Mouse (Mus musculus): ENCODE results near the gene Stra6l. TPM values are rescaled to one million over a fixed set of nuclear protein-coding genes. Genes with fewer than 3 reads are reported as not detected.

Stra6l gene
- polyA plus RNA-seq, 1 experiment from 2014 or later: 0.05 TPM

DNA sequence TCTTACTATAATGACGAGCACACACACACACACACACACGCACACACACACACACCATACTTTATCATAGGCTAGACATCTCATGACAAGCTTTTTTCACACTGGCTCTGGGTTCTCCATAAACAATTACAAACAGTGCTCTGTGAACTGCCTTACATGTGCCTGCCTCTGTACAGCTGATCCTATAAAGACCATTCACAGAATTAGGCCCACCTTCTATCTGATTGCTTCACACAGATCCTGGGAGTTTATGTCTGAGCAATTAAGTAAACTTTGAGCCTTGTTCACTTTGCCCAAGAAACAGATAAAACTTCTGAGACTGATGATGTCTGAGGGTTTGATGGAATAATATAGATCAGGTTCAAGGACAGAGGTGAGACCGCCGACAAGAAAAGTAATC is 63.4 kb downstream of the Stra6l start:
- Histone ChIP-seq H3K9ac (ENCODE audit: low read length) (no peak overlapping the region), H3K4me2 (replicated peaks; ENCODE audit: low read depth) (no peak overlapping the region), H3K27ac (replicated peaks) (no peak overlapping the region), H3K27me3 (ENCODE audit: control insufficient read depth, insufficient read depth, low read length) (no peaks in the 10 kb centered on the region), H3K9me3 (ENCODE audit: control insufficient read depth, low read length) (no peaks in the 10 kb centered on the region), H3K4me3 (ENCODE audit: low read depth, low read length) (no peak overlapping the region), H3K36me3 (ENCODE audit: control insufficient read depth, insufficient read depth, low read length) (no peaks in the 10 kb centered on the region), H3K4me1 (replicated peaks; ENCODE audit: control insufficient read depth, insufficient read depth) (no peaks in the 10 kb centered on the region)
- DNase-seq (ENCODE audit: low spot score) (no peak), ATAC-seq (ENCODE audit: low FRiP score, low TSS enrichment) (no peak)
- 73% methylated on average over 4 of the region's 4 CpGs for WGBS
- TF ChIP-seq EP300 (optimal IDR thresholded peaks at IDR 0.05) (no peak), CTCF (IDR thresholded peaks at IDR 0.05; ENCODE audit: low read depth) (no peak)

DNA sequence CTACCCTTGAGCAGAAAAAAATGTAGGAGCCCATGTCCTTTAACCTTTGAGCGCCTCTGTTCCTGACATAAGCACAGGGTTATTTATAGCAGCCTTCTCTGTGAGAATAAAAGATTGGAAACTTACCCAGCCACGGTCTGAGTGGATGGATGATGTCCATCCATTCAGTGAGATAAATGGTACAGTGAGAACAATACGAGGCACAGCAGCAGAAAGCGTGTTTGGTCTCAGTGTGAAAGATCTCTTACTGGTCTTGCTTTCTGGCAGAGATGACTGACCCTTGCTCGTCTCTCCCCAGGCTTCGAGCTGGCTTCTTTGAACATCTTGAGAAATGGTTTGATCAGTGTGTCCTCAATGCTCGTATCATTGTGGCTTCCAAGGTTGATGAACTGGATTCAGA is 68.6 kb downstream of the Stra6l start:
- H3K4me2 ChIP-seq (replicated peaks; ENCODE audit: low read depth): no peak overlapping the region
- no peaks in the 10 kb centered on the region for H3K27me3 ChIP-seq (ENCODE audit: control insufficient read depth, insufficient read depth, low read length)
- WGBS: 70% methylated on average over 7 of the region's 7 CpGs
- H3K9ac ChIP-seq (ENCODE audit: low read length): no peak overlapping the region
- no peaks in the 10 kb centered on the region for H3K9me3 ChIP-seq (ENCODE audit: control insufficient read depth, low read length)
- ATAC-seq (ENCODE audit: low FRiP score, low TSS enrichment): no peak
- no peak for DNase-seq (ENCODE audit: low spot score)
- H3K36me3 ChIP-seq (ENCODE audit: control insufficient read depth, insufficient read depth, low read length): no peaks in the 10 kb centered on the region
- H3K4me1 ChIP-seq (replicated peaks; ENCODE audit: control insufficient read depth, insufficient read depth): no peaks in the 10 kb centered on the region
- TF ChIP-seq EP300 (optimal IDR thresholded peaks at IDR 0.05): no peak
- TF ChIP-seq CTCF (IDR thresholded peaks at IDR 0.05; ENCODE audit: low read depth): no peak
- H3K27ac ChIP-seq (replicated peaks): no peak overlapping the region
- H3K4me3 ChIP-seq (ENCODE audit: low read depth, low read length): no peak overlapping the region

- Histone ChIP-seq H3K9me3 (ENCODE audit: control insufficient read depth, low read length) (no peaks in the 10 kb centered on the region), H3K4me3 (ENCODE audit: low read depth, low read length) (no peak overlapping the region), H3K4me1 (replicated peaks; ENCODE audit: control insufficient read depth, insufficient read depth) (no peaks in the 10 kb centered on the region), H3K9ac (ENCODE audit: low read length) (no peak overlapping the region), H3K4me2 (replicated peaks; ENCODE audit: low read depth) (no peak overlapping the region), H3K27me3 (ENCODE audit: control insufficient read depth, insufficient read depth, low read length) (no peaks in the 10 kb centered on the region), H3K36me3 (ENCODE audit: control insufficient read depth, insufficient read depth, low read length) (no peaks in the 10 kb centered on the region), H3K27ac (replicated peaks) (no peak overlapping the region)
- no peak for ATAC-seq (ENCODE audit: low FRiP score, low TSS enrichment)
- DNase-seq (ENCODE audit: low spot score): no peak
- TF ChIP-seq EP300 (optimal IDR thresholded peaks at IDR 0.05) (no peak), CTCF (IDR thresholded peaks at IDR 0.05; ENCODE audit: low read depth) (no peak)
- 76% methylated on average over 10 of the region's 10 CpGs for WGBS
Measured at GRCm38 (mm10) chr4:45921663-45922435, 73.4 kb downstream of the Stra6l start.

- Histone ChIP-seq H3K4me2 (replicated peaks; ENCODE audit: low read depth) (no peak overlapping the region), H3K36me3 (ENCODE audit: control insufficient read depth, insufficient read depth, low read length) (no peaks in the 10 kb centered on the region), H3K4me1 (replicated peaks; ENCODE audit: control insufficient read depth, insufficient read depth) (no peaks in the 10 kb centered on the region), H3K9me3 (ENCODE audit: control insufficient read depth, low read length) (no peaks in the 10 kb centered on the region), H3K9ac (ENCODE audit: low read length) (no peak overlapping the region), H3K4me3 (ENCODE audit: low read depth, low read length) (no peak overlapping the region), H3K27ac (replicated peaks) (no peak overlapping the region), H3K27me3 (ENCODE audit: control insufficient read depth, insufficient read depth, low read length) (no peaks in the 10 kb centered on the region)
- DNase-seq (ENCODE audit: low spot score): no peak
- TF ChIP-seq EP300 (optimal IDR thresholded peaks at IDR 0.05) (no peak), CTCF (IDR thresholded peaks at IDR 0.05; ENCODE audit: low read depth) (no peak)
- 85% methylated on average over 4 of the region's 4 CpGs for WGBS
- no peak for ATAC-seq (ENCODE audit: low FRiP score, low TSS enrichment)
Measured at GRCm38 (mm10) chr4:45924011-45924410, 75.5 kb downstream of the Stra6l start.

DNA sequence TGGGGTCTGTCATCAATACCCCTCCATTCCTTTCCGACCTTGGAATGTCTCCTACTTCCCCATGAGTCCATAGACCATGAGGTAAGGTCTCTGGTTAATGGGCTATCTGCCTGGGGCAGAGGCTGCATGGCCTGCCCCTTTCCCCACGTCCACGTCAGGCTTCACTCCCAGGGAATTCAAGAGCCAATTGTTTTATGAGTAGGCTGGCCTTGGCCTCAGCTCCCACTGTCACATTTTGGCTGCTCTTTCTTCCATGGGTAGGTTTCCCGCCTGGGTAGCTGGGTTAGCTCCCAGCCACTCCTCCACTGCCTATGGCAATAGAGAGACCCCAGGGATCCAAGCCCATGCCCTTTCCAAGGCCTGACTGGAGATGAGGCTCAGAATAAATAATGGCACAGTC is 80.1 kb downstream of the Stra6l start:
- Histone ChIP-seq H3K4me1 (replicated peaks; ENCODE audit: control insufficient read depth, insufficient read depth) (no peaks in the 10 kb centered on the region), H3K4me3 (ENCODE audit: low read depth, low read length) (no peak overlapping the region), H3K9ac (ENCODE audit: low read length) (no peak overlapping the region), H3K36me3 (ENCODE audit: control insufficient read depth, insufficient read depth, low read length) (no peaks in the 10 kb centered on the region), H3K9me3 (ENCODE audit: control insufficient read depth, low read length) (no peaks in the 10 kb centered on the region), H3K27ac (replicated peaks) (no peak overlapping the region), H3K4me2 (replicated peaks; ENCODE audit: low read depth) (no peak overlapping the region), H3K27me3 (ENCODE audit: control insufficient read depth, insufficient read depth, low read length) (no peaks in the 10 kb centered on the region)
- no peak for ATAC-seq (ENCODE audit: low FRiP score, low TSS enrichment)
- 80% methylated on average over 4 of the region's 4 CpGs for WGBS
- no peak for TF ChIP-seq CTCF (IDR thresholded peaks at IDR 0.05; ENCODE audit: low read depth)
- TF ChIP-seq EP300 (optimal IDR thresholded peaks at IDR 0.05): no peak
- no peak for DNase-seq (ENCODE audit: low spot score)

Other genes with a start within 250 kb of the Stra6l start
- 6.8 and 7.5 TPM in 2 replicates for gene Aldh1b1, start 49.6 kb upstream of the Stra6l start, polyA plus RNA-seq (2015; fragmentation: Nextera tagmentation; extraction: Ambion mirVana)
- gene Igfbpl1, start 21.7 kb upstream of the Stra6l start, polyA plus RNA-seq (2015; fragmentation: Nextera tagmentation; extraction: Ambion mirVana): 0.08 and 0.17 TPM in 2 replicates
- gene Ccdc180, start 41.6 kb downstream of the Stra6l start, polyA plus RNA-seq (2015; fragmentation: Nextera tagmentation; extraction: Ambion mirVana): 0.22 and 0.24 TPM in 2 replicates
- gene Tdrd7, start 116.7 kb downstream of the Stra6l start, polyA plus RNA-seq (2015; fragmentation: Nextera tagmentation; extraction: Ambion mirVana): 24.9 and 25.1 TPM in 2 replicates
- gene Tmod1, start 190.3 kb downstream of the Stra6l start, polyA plus RNA-seq (2015; fragmentation: Nextera tagmentation; extraction: Ambion mirVana): 3.2 and 3.4 TPM in 2 replicates